Mouse (Mus musculus) midbrain, postnatal 0 days (tissue): ENCODE results near the gene Angel2. TPM values are rescaled to one million over a fixed set of nuclear protein-coding genes. Genes with fewer than 3 reads are reported as not detected.

ENCODE experiments used
- ATAC-seq: fragments of 200-750 bp; cut with Nextera tagmentation; 2 replicates; pipeline ENCODE4 v1.8.0; 2017; ENCODE audit warnings: moderate number of reproducible peaks, mild to moderate bottlenecking, moderate TSS enrichment, moderate library complexity; ENCODE audit not compliant: low FRiP score
- DNase-seq: peaks from one replicate; pipeline ENCODE4 v3.0.0-alpha.2; 2015; ENCODE audit warnings: low spot score
- H3K27ac ChIP-seq: fragments of 300-500 bp; sonication (generic); 2 replicates; pipeline ENCODE4 v1.5.1; 2014; ENCODE audit warnings: low read depth, mild to moderate bottlenecking, low read length, mixed read lengths
- H3K27me3 ChIP-seq: fragments of 300-500 bp; sonication (generic); 2 replicates; pipeline ENCODE4 v1.6.1; 2014; ENCODE audit warnings: low read length, control low read depth, mixed read lengths; ENCODE audit not compliant: insufficient read depth
- H3K36me3 ChIP-seq: fragments of 300-500 bp; sonication (generic); 2 replicates; pipeline ENCODE4 v1.6.1; 2014; ENCODE audit warnings: low read length, control low read depth, mixed read lengths; ENCODE audit not compliant: insufficient read depth
- H3K4me1 ChIP-seq: fragments of 300-500 bp; sonication (generic); 2 replicates; pipeline ENCODE4 v1.6.1; 2014; ENCODE audit warnings: mild to moderate bottlenecking, control low read depth, antibody characterized with exemption, low read length, mixed read lengths; ENCODE audit not compliant: insufficient read depth
- H3K4me2 ChIP-seq: fragments of 300-500 bp; sonication (generic); 2 replicates; pipeline ENCODE4 v1.6.1; 2014; ENCODE audit warnings: low read depth, mild to moderate bottlenecking, low read length, mixed read lengths; ENCODE audit not compliant: poor library complexity, severe bottlenecking
- H3K4me3 ChIP-seq: fragments of 300-500 bp; sonication (generic); 2 replicates; pipeline ENCODE4 v1.5.1; 2014; ENCODE audit warnings: low read depth, mild to moderate bottlenecking, low read length, moderate library complexity
- H3K9ac ChIP-seq: fragments of 300-500 bp; sonication (generic); replicated peaks from 2 replicates; pipeline ENCODE4 v1.6.1; 2014; ENCODE audit warnings: mild to moderate bottlenecking, low read length, moderate library complexity, mixed read lengths; ENCODE audit not compliant: poor library complexity, severe bottlenecking
- H3K9me3 ChIP-seq: fragments of 300-500 bp; sonication (generic); 2 replicates; pipeline ENCODE4 v1.6.1; 2016; ENCODE audit warnings: low read length, control low read depth
- CTCF ChIP-seq: IDR thresholded peaks from 2 replicates; pipeline ENCODE4 v1.5.1; 2016; ENCODE audit warnings: antibody characterized with exemption, mild to moderate bottlenecking
- WGBS: fragments of 180-500 bp; shearing (Covaris S2); extraction: QIAGEN DNeasy Blood & Tissue Kit; methylation state at CpG from one replicate; pipeline ENCODE4 v1.1.7; 2014; 5-methylcytosine and 5-hydroxymethylcytosine counted together
- polyA plus RNA-seq: library from polyadenylated mRNA; unstranded; fragments of >200 nt; fragmentation: Nextera tagmentation; extraction: Ambion mirVana; gene quantifications from 2 replicates; pipeline ENCODE4 v1.2.1, GENCODE M21; 2015
- total RNA-seq: library from RNA; depleted of rRNA; stranded (reverse); fragments of >200 nt; gene quantifications from 2 replicates; pipeline ENCODE4 v1.2.3, GENCODE M21; 2014; rRNA removed

Angel2 gene
- total and polyA plus RNA-seq, 2 experiments from 2014 or later: 31.4 to 41.6 TPM

DNA sequence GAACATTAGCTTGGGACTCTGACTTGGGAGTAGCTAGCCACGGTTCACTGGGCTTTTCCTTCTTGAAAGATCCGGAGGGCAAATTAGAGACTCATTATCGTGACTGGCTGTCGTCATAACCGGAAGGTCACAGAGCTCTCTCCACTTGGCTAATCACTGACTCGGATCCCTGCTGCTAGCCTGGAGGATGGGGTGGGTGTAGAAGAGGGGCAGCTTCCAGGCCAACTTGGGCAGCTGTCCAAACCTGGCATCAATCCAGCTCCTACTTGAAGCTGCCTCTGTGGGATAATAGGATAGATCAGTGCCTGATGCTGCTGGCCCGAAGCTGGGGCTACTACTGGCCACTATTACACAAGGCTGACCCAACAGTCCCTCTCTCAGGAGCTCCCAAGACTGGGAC, 70.6 kb downstream of the Angel2 start:
- Histone ChIP-seq H3K9ac (no peak overlapping the region), H3K36me3 (no peaks in the 10 kb centered on the region), H3K27ac (no peak overlapping the region), H3K4me2 (no peak overlapping the region), H3K27me3 (no peaks in the 10 kb centered on the region), H3K9me3 (no peaks in the 10 kb centered on the region), H3K4me1 (no peaks in the 10 kb centered on the region), H3K4me3 (no peak overlapping the region)
- ATAC-seq (no peak), DNase-seq (peak; percentile 82)
- no peak for TF ChIP-seq CTCF
- WGBS: 58% methylated on average over 7 of the region's 7 CpGs

GRCm38 (mm10) chr1:190996346-190996877, 71.5 kb downstream of the Angel2 start:
- no peaks in the 10 kb centered on the region for H3K27me3 ChIP-seq
- H3K4me1 ChIP-seq: no peaks in the 10 kb centered on the region
- no peak overlapping the region for H3K9ac ChIP-seq
- no peaks in the 10 kb centered on the region for H3K9me3 ChIP-seq
- DNase-seq: no peak
- no peak overlapping the region for H3K4me3 ChIP-seq
- TF ChIP-seq CTCF: peak; percentile 55
- no peaks in the 10 kb centered on the region for H3K36me3 ChIP-seq
- WGBS: 67% methylated on average over 6 of the region's 6 CpGs
- no peak overlapping the region for H3K27ac ChIP-seq
- no peak overlapping the region for H3K4me2 ChIP-seq
- no peak for ATAC-seq

Other genes with a start within 250 kb of the Angel2 start
- 44.7 and 47.9 TPM in 2 replicates for gene Rps6kc1, start 13.3 kb upstream of the Angel2 start, total RNA-seq
- gene Rps6kc1, start 13.3 kb upstream of the Angel2 start, polyA plus RNA-seq: 26.9 and 28.6 TPM in 2 replicates
- gene Vash2, start 54.2 kb downstream of the Angel2 start, total RNA-seq: 46.1 and 51.2 TPM in 2 replicates
- gene Vash2, start 54.2 kb downstream of the Angel2 start, polyA plus RNA-seq: 48.8 and 49.5 TPM in 2 replicates
- gene Flvcr1, start 101.0 kb downstream of the Angel2 start, total RNA-seq: 32.3 and 36.9 TPM in 2 replicates
- gene Flvcr1, start 101.0 kb downstream of the Angel2 start, polyA plus RNA-seq: 8.2 and 9.2 TPM in 2 replicates
- gene Spata45, start 111.5 kb downstream of the Angel2 start, total RNA-seq: not detected in 2 replicates
- not detected in 2 replicates for gene Spata45, start 111.5 kb downstream of the Angel2 start, polyA plus RNA-seq
- gene Tatdn3, start 137.8 kb downstream of the Angel2 start, total RNA-seq: 21.5 and 39.0 TPM in 2 replicates
- 12.8 and 14.7 TPM in 2 replicates for gene Tatdn3, start 137.8 kb downstream of the Angel2 start, polyA plus RNA-seq
- gene Nsl1, start 137.9 kb downstream of the Angel2 start, total RNA-seq: 1.6 and 1.9 TPM in 2 replicates
- gene Nsl1, start 137.9 kb downstream of the Angel2 start, polyA plus RNA-seq: 1.8 and 1.9 TPM in 2 replicates
- gene Batf3, start 172.7 kb downstream of the Angel2 start, total RNA-seq: 1.3 and 4.9 TPM in 2 replicates
- 1.3 and 1.6 TPM in 2 replicates for gene Batf3, start 172.7 kb downstream of the Angel2 start, polyA plus RNA-seq
- gene Fam71a, start 239.7 kb downstream of the Angel2 start, total RNA-seq: not detected in 2 replicates
- not detected in 2 replicates for gene Fam71a, start 239.7 kb downstream of the Angel2 start, polyA plus RNA-seq